Mouse (Mus musculus) bone marrow, adult 2 months (tissue): ENCODE results near the gene Sumf2. TPM values are rescaled to one million over a fixed set of nuclear protein-coding genes. Genes with fewer than 3 reads are reported as not detected.

Experiments
- H3K27ac ChIP-seq: fragments of 200-500 bp; 2 replicates; pipeline ENCODE4 v1.5.1; 2012; ENCODE audit warnings: low read depth, mild to moderate bottlenecking, control low read depth, inconsistent platforms, low read length; ENCODE audit not compliant: control insufficient read depth, poor library complexity, insufficient read depth
- H3K4me1 ChIP-seq: fragments of 200-500 bp; 2 replicates; pipeline ENCODE4 v1.6.1; 2011; ENCODE audit warnings: low read length; ENCODE audit not compliant: control insufficient read depth, insufficient read depth
- H3K4me3 ChIP-seq: fragments of 200-500 bp; replicated peaks from 2 replicates; pipeline ENCODE3; 2011; ENCODE audit warnings: mild to moderate bottlenecking, low read depth, low read length, control low read depth; ENCODE audit not compliant: control insufficient read depth
- CTCF ChIP-seq: fragments of 200-500 bp; IDR thresholded peaks from 2 replicates; pipeline ENCODE4 v1.5.1; 2011; ENCODE audit warnings: low read length, control low read depth; ENCODE audit not compliant: control insufficient read depth, insufficient read depth
- POLR2A ChIP-seq: fragments of 200-500 bp; IDR thresholded peaks from 2 replicates; pipeline ENCODE4 v1.6.1; 2011; ENCODE audit warnings: low read depth, mild to moderate bottlenecking, control low read depth, low read length, borderline replicate concordance; ENCODE audit not compliant: control insufficient read depth
- WGBS: fragments of 180-500 bp; shearing (Covaris S2); methylation state at CpG from one replicate; pipeline ENCODE4 v1.1.7; 2018; 5-methylcytosine and 5-hydroxymethylcytosine counted together
- polyA plus RNA-seq: library from polyadenylated mRNA; stranded (reverse); fragments of >200 nt; gene quantifications from 2 replicates; pipeline ENCODE4 v1.2.4, GENCODE M21; 2011; ENCODE audit warnings: low replicate concordance; ENCODE audit not compliant: missing spikeins, insufficient read depth, insufficient read length

The Sumf2 gene
- polyA plus RNA-seq, 1 experiment = 16.3 TPM

- Histone ChIP-seq H3K4me3 (no peak overlapping the region), H3K4me1 (peaks cover 1% of the 10 kb centered on the region; the same call in 1 of the 2 replicates), H3K27ac (no peak overlapping the region)
- WGBS = 58% methylated on average over 7 of the region's 7 CpGs
- TF ChIP-seq POLR2A (no peak), CTCF (no peak)
These were observed 62.8 kb downstream of the Sumf2 start for GRCm38 (mm10) chr5:129909591-129909990.

Other genes starting within 250 kb of the Sumf2 start
- 1.5 TPM in 1 of 2 replicates, not detected in the other for gene Zfp11, start 176.9 kb upstream of the Sumf2 start, polyA plus RNA-seq
- gene Sept14, start 138.5 kb upstream of the Sumf2 start, polyA plus RNA-seq = not detected in 2 replicates
- gene Mrps17, start 131.5 kb upstream of the Sumf2 start, polyA plus RNA-seq = 46.9 and 47.0 TPM in 2 replicates
- 18.7 and 24.9 TPM in 2 replicates for gene Nipsnap2, start 121.9 kb upstream of the Sumf2 start, polyA plus RNA-seq
- 4.3 and 11.1 TPM in 2 replicates for gene Psph, start 59.5 kb upstream of the Sumf2 start, polyA plus RNA-seq
- 657 and 717 TPM in 2 replicates for gene Chchd2, start 40.5 kb downstream of the Sumf2 start, polyA plus RNA-seq
- 1.5 TPM in 1 of 2 replicates, not detected in the other for gene Zbed5, start 48.7 kb downstream of the Sumf2 start, polyA plus RNA-seq
- gene Phkg1, start 51.6 kb downstream of the Sumf2 start, polyA plus RNA-seq = 6.4 TPM in 1 of 2 replicates, not detected in the other
- not detected in 2 replicates for gene Nupr1l, start 61.6 kb downstream of the Sumf2 start, polyA plus RNA-seq
- gene Vkorc1l1, start 95.0 kb downstream of the Sumf2 start, polyA plus RNA-seq = 14.4 and 15.2 TPM in 2 replicates
- gene Gusb, start 156.1 kb downstream of the Sumf2 start, polyA plus RNA-seq = 14.5 and 22.6 TPM in 2 replicates
- 14.9 and 37.1 TPM in 2 replicates for gene Asl, start 182.3 kb downstream of the Sumf2 start, polyA plus RNA-seq
- 10.5 and 18.0 TPM in 2 replicates for gene Crcp, start 182.3 kb downstream of the Sumf2 start, polyA plus RNA-seq
- 3.1 and 5.2 TPM in 2 replicates for gene Tpst1, start 226.3 kb downstream of the Sumf2 start, polyA plus RNA-seq